Mouse (Mus musculus): ENCODE data around the gene Guk1.

DNA sequence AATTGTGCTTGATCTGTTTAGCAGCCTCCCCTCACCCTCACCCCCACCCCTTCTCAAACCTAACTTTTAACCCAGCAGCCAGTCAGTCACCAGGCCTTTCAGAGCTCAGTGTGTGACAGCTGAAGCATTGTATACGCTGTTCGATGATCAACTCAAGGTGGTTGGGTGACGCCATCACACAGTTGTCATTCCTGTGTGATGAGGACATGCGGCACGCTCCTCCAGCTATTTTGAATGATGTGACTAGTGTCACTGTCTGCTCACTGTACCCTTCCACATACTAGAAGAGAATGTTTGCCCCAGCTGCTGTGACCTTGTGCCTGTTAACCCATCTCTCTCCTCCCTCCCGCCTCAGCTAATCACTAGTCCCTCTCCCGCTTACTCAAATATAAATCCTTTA, 37.8 kb downstream of the Guk1 start:
- TF ChIP-seq POLR2A (IDR thresholded peaks at IDR 0.05; ENCODE audit: extremely low read depth, insufficient read depth, low read length) (no peak), CTCF (IDR thresholded peaks at IDR 0.05; ENCODE audit: low read depth, low read length) (no peak)

All from liver, adult 2 months (tissue).